Mouse (Mus musculus): ENCODE measurements around the gene Olfr766-ps1. TPM values are rescaled to one million over a fixed set of nuclear protein-coding genes. Genes with fewer than 3 reads are reported as not detected.
"Not testable (repeated sequence)": the region's sequence is repeated elsewhere in the genome, so short reads cannot be mapped to it uniquely, and the experiment has no call there.

Gene Olfr766-ps1
- not detected in 2 replicates for total RNA-seq (2021)
- long read RNA-seq, result 0 reads

GRCm38 (mm10) chr10:129068877-129069276 is at the start of gene Olfr766-ps1:
Gene Olfr766-ps1, minus strand, starts transcription at chr10:129068977.
- no peak for DNase-seq

GRCm38 (mm10) chr10:129117761-129118160 is 49.0 kb upstream of the Olfr766-ps1 start, which contains the start of gene Olfr769:
Gene Olfr769, minus strand, starts transcription at chr10:129117861.
- no peak for DNase-seq

- DNase-seq, result no peak
Observed at GRCm38 (mm10) chr10:129115146-129115545, 46.4 kb upstream of the Olfr766-ps1 start.

GRCm38 (mm10) chr10:129101231-129101630 is 32.5 kb upstream of the Olfr766-ps1 start:
- no peak for DNase-seq

GRCm38 (mm10) chr10:129099275-129099674 is 30.5 kb upstream of the Olfr766-ps1 start, which contains the start of gene Olfr768:
Gene Olfr768, minus strand, starts transcription at chr10:129099375.
- no peak for DNase-seq

- not testable (repeated sequence) for DNase-seq
Observed at GRCm38 (mm10) chr10:129082810-129083209, 14.0 kb upstream of the Olfr766-ps1 start, which contains the start of gene Olfr767. Gene Olfr767, minus strand, starts transcription at chr10:129082910.

- DNase-seq, result not testable (repeated sequence)
Observed at GRCm38 (mm10) chr10:129049898-129050297, 18.9 kb downstream of the Olfr766-ps1 start, which contains the start of gene Olfr765. Gene Olfr765, minus strand, starts transcription at chr10:129049998.

- no peak for DNase-seq
Observed at GRCm38 (mm10) chr10:129039796-129040195, 29.0 kb downstream of the Olfr766-ps1 start, which contains the start of gene Olfr764-ps1. Gene Olfr764-ps1, minus strand, starts transcription at chr10:129039896.

GRCm38 (mm10) chr10:129028343-129028742 is 40.4 kb downstream of the Olfr766-ps1 start:
- no peak for DNase-seq

GRCm38 (mm10) chr10:129026018-129026662 is 42.6 kb downstream of the Olfr766-ps1 start:
- DNase-seq, result peak; percentile 31

GRCm38 (mm10) chr10:129023319-129023718 is 45.5 kb downstream of the Olfr766-ps1 start:
- no peak for DNase-seq

GRCm38 (mm10) chr10:129014477-129014876 is 54.3 kb downstream of the Olfr766-ps1 start:
- DNase-seq, result no peak

Other genes starting within 250 kb of the Olfr766-ps1 start
- gene Ormdl2, start 247.3 kb downstream of the Olfr766-ps1 start, total RNA-seq (2021), result 48.5 and 49.1 TPM in 2 replicates
- gene Gdf11, start 177.3 kb downstream of the Olfr766-ps1 start, total RNA-seq (2021), result 1.5 and 1.9 TPM in 2 replicates
- gene Cd63, start 168.0 kb downstream of the Olfr766-ps1 start, total RNA-seq (2021), result 238 and 302 TPM in 2 replicates
- 7.7 and 15.9 TPM in 2 replicates for gene Rdh5, start 146.1 kb downstream of the Olfr766-ps1 start, total RNA-seq (2021)
- 189 and 195 TPM in 2 replicates for gene Bloc1s1, start 144.9 kb downstream of the Olfr766-ps1 start, total RNA-seq (2021)
- gene Itga7, start 135.2 kb downstream of the Olfr766-ps1 start, total RNA-seq (2021), result 9.6 and 10.2 TPM in 2 replicates
- 5.7 TPM in 1 of 2 replicates, not detected in the other for gene Mettl7b, start 108.0 kb downstream of the Olfr766-ps1 start, total RNA-seq (2021)
- not detected in 2 replicates for gene Olfr9, start 79.5 kb downstream of the Olfr766-ps1 start, total RNA-seq (2021)
- gene Olfr763, start 58.2 kb downstream of the Olfr766-ps1 start, total RNA-seq (2021), result not detected in 2 replicates
- gene Olfr764-ps1, start 29.1 kb downstream of the Olfr766-ps1 start, total RNA-seq (2021), result not detected in 2 replicates
- gene Olfr765, start 19.0 kb downstream of the Olfr766-ps1 start, total RNA-seq (2021), result not detected in 2 replicates
- gene Olfr767, start 13.9 kb upstream of the Olfr766-ps1 start, total RNA-seq (2021), result not detected in 2 replicates
- gene Olfr768, start 30.4 kb upstream of the Olfr766-ps1 start, total RNA-seq (2021), result not detected in 2 replicates
- gene Olfr769, start 48.9 kb upstream of the Olfr766-ps1 start, total RNA-seq (2021), result not detected in 2 replicates
- not detected in 2 replicates for gene Olfr770, start 70.0 kb upstream of the Olfr766-ps1 start, total RNA-seq (2021)
- gene Olfr771, start 95.8 kb upstream of the Olfr766-ps1 start, total RNA-seq (2021), result not detected in 2 replicates
- not detected in 2 replicates for gene Olfr772, start 108.9 kb upstream of the Olfr766-ps1 start, total RNA-seq (2021)
- not detected in 2 replicates for gene Olfr773, start 118.4 kb upstream of the Olfr766-ps1 start, total RNA-seq (2021)
- gene Olfr774, start 167.2 kb upstream of the Olfr766-ps1 start, total RNA-seq (2021), result not detected in 2 replicates
- not detected in 2 replicates for gene Olfr775, start 179.4 kb upstream of the Olfr766-ps1 start, total RNA-seq (2021)
- not detected in 2 replicates for gene Olfr776, start 190.2 kb upstream of the Olfr766-ps1 start, total RNA-seq (2021)
- not detected in 2 replicates for gene Olfr777, start 202.5 kb upstream of the Olfr766-ps1 start, total RNA-seq (2021)
- not detected in 2 replicates for gene Olfr780, start 249.1 kb upstream of the Olfr766-ps1 start, total RNA-seq (2021)